Mouse (Mus musculus): ENCODE measurements around the gene Rcor1.
A peak's percentile ranks its signal among the peaks of the same experiment; 100 is the strongest.

GRCm38 (mm10) chr12:110992128-110992553 is 47.0 kb upstream of the Rcor1 start:
- TF ChIP-seq POLR2A (IDR thresholded peaks at IDR 0.05; ENCODE audit: borderline replicate concordance, extremely low read depth, insufficient read depth, insufficient read length, poor library complexity, severe bottlenecking) (no peak), CTCF (IDR thresholded peaks at IDR 0.05; ENCODE audit: borderline replicate concordance, extremely low read depth, insufficient read depth, insufficient read length) (peak; percentile 97)
